Mouse (Mus musculus) embryo, embryonic 10 days (tissue): ENCODE results near the gene Elf5.

Experiments used
- DNase-seq: peaks from one replicate; pipeline ENCODE4 v3.0.0-alpha.2; 2015; ENCODE audit warnings: low spot score

Gene Elf5

GRCm38 (mm10) chr2:103476657-103477056 is 65.2 kb downstream of the Elf5 start:
- DNase-seq, result no peak

DNA sequence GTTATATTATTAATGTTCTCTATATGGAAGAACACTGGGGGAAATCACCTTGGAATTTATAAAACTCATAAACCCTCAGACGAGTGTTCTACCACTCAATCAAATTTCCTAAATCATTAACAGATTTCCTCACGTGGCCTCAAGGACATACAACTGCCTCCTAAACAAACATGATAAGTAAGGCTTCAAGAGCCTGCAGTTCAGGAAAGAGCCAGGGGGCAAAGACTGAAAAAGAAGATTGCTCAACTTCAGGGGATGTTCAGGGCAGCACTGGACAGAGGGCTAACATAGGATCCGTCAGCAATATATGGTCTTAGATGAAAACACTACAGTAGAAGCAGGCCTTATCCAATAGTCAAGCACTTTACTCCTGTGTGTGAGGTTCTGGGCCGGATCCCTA is 66.0 kb downstream of the Elf5 start:
- DNase-seq, result no peak

- no peak for DNase-seq
Observed at GRCm38 (mm10) chr2:103478326-103478725, 66.8 kb downstream of the Elf5 start.

DNA sequence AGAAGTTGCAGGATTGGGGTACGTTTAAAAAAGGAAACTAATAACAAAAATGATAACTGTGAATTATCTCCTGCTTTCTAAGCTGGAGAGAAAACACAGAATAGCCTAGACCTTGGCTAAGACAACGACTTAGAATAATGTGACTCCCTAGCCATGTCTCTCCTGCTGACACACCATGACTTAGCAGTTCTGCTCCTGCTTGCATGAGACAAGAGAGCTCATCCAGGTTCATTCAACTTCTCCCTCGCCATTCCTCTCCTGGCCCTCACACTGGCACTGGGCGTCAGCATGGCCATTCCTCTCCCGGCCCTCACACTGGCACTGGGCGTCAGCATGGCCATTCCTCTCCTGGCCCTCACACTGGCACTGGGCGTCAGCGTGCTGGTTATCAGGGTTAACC is 68.8 kb downstream of the Elf5 start:
- DNase-seq, result no peak

GRCm38 (mm10) chr2:103480871-103481270 is 69.4 kb downstream of the Elf5 start:
- DNase-seq, result no peak

GRCm38 (mm10) chr2:103481314-103482231 is 70.1 kb downstream of the Elf5 start:
- no peak for DNase-seq

DNA sequence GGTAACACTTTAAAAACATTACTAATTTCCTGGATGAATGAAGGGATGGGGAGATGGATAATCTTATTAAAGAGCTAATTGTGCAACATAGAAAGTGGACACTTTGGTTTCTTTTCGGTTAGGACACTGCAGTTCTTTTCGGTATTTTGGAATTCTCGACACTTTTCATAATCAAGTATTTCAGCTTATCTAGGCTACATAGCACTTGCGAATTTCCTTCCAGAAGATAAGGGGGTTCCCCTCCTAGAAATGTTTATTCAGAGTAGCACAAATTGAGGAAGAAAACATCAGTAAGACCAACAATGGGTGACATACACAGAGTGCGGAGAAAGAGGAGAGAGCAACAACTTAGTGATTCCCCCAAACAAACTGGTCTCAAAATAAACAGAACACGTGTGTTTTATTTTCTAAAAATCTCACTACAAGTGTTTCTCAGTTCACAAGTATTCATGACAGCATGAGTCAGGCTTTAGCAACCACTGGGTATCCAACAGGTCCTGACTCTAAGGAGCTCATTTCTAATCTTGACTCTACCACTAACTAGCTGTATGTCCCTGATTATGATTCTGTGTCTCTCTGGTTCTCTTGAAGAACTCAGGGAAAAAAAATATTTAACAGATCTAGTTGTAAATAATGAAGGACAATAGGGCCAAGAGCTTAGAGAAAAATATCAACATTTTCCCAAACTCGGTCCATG is 71.9 kb downstream of the Elf5 start:
- DNase-seq, result no peak

DNA sequence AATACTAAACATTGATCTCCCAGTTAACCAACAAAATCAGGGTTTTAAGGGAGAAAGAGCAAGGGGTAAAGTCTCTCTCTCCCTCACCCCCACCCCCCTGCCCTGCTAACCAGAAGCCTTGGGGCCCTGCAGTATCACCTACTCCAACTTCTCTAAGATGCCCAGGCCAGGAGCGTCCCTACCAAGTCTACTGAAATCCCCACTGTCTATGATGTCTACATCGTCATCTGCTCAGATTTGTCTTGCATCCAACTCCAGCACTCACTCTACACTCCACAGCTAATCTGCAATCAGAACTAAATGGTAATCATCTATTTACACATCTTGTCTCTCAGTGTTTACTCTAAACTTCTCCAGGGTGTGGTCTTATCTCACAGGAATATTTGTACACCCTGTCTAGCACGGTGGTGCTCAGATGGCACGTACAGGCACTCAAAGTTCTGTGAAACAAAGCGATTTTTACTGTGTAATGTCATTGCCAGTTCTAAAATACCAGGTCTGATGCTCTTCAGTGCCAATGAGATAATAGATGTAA is 72.6 kb downstream of the Elf5 start:
- no peak for DNase-seq

DNA sequence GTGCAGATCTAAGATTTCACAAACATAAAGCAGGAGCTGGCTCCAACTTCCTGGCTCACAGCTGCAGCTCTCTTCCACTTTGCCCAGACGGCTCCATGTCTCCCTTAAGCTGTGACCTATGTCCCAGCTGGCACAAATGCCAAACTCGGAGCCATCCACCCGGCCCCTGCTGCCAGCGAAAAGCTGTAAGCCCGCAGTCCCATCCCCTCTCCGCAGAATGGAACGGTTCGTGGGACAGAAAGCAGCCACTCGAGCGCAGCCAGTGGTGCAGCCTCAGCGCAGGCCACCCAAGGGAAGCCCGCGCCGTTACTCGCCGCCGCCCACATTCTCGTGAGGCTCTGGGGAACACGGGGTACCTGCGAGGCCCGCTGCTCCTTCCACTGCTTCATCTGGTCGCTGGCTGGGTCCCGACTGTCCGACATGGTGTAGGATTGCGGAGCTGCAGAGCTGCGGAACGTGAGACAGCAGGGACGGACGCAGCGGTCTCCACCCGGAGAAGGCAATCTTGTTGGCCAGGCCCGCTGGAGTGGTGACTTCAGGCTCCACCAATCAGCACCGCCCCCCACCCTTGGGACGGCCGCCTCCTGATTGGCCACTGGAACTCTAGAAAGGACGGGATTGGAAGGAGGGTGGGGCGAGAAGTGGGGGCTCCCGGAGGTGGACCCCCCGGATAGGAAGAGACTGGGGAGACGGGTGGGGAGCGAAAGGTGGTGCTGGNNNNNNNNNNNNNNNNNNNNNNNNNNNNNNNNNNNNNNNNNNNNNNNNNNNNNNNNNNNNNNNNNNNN is 73.3 kb downstream of the Elf5 start, which contains the start of gene Cat:
TSS of gene Cat (minus strand) at position 544 of the 785 bp plus-strand sequence.
- peak; percentile 96 for DNase-seq

DNA sequence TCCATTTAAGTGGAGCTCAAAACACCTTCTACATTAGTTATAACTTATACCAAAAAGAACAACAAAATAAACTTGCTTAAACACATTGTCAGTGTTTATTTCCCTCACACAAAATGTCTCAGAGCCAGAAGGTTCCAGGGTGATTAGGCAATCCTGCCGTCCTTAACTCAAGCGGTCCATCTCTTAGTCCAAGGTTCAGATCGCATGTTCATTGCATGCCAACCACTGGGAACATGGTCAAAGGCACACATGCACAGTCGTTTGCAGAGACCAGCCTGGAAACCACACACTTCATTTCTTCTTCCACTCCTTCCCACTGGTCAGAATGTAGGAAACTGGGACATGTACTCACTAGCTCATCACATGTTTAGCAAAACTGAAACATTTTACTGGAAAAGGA is 81.0 kb downstream of the Elf5 start:
- DNase-seq, result no peak

DNA sequence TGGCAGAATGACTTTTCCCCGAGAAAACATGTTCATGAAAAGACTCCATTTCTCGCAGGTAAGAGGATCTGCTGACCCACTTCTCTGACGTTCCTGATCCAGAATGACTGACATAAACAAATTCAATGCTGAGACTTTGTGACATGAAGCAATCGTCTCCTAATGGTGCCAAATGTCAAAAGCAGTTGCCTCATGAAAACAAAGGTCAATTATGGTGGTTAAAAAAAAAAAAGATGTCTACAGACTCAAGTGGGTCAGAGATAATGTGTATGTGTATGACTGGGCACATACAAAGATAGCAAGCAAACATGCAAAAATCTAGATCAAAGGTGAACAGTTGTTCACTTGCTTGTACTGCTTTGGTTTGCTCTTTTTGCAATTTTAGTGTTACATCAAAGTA is 82.3 kb downstream of the Elf5 start:
- no peak for DNase-seq

GRCm38 (mm10) chr2:103495633-103496418 is 84.3 kb downstream of the Elf5 start:
- no peak for DNase-seq
